Mouse (Mus musculus): ENCODE data around the gene Gm9195.

GRCm38 (mm10) chr14:72516376-72516775, 24.7 kb upstream of the Gm9195 start:
- TF ChIP-seq CTCF (IDR thresholded peaks at IDR 0.05; ENCODE audit: low read depth): peak; percentile 95
- TF ChIP-seq EP300 (IDR thresholded peaks at IDR 0.05; ENCODE audit: low read depth): no peak
